Mouse (Mus musculus): ENCODE results near the gene Hist1h3c.
"Not testable (repeated sequence)": the region's sequence is repeated elsewhere in the genome, so short reads cannot be mapped to it uniquely, and the experiment has no call there.

DNA sequence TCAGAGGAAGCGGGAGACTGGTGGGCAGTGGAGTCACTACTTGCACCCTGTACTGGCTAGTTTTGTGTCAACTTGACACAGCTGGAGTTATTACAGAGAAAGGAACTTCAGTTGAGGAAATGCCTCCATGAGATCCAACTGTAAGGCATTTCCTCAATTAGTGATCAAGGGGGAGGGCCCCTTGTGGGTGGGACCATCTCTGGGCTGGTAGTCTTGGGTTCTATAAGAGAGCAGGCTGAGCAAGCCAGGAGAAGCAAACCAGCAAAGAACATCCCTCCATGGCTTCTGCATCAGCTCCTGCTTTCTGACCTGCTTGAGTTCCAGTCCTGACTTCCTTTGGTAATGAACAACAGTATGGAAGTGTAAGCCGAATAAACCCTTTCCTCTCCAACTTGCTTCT is 42.6 kb downstream of the Hist1h3c start:
- TF ChIP-seq POLR2A (IDR thresholded peaks at IDR 0.05; ENCODE audit: insufficient read length, low read depth); USF1 (IDR thresholded peaks at IDR 0.05; ENCODE audit: low read depth): not testable (repeated sequence)

All from myocyte (in vitro differentiated cells).